Mouse (Mus musculus): Measurements from ENCODE around the gene Mis12. TPM values are rescaled to one million over a fixed set of nuclear protein-coding genes. Genes with fewer than 3 reads are reported as not detected.
A peak's percentile ranks its signal among the peaks of the same experiment; 100 is the strongest.

The Mis12 gene
- 32.9 and 45.5 TPM in 2 replicates for polyA plus RNA-seq (2016; fragmentation: Nextera tagmentation; extraction: Ambion mirVana)

GRCm38 (mm10) chr11:71019201-71020068 is at the start of gene Mis12, which contains the start of gene Derl2:
Gene Mis12, plus strand, starts transcription at chr11:71019611.
Gene Derl2, minus strand, starts transcription at chr11:71019841.
- no peaks in the 10 kb centered on the region for H3K9me3 ChIP-seq
- H3K27me3 ChIP-seq (ENCODE audit: insufficient read depth, poor library complexity, severe bottlenecking) = no peaks in the 10 kb centered on the region
- WGBS = under 1% methylated on average over 71 of the region's 71 CpGs
- peak within 1 kb of the TSS; percentile 97 for H3K27ac ChIP-seq
- peak within 1 kb of the TSS; percentile 95 for H3K4me3 ChIP-seq
- DNase-seq (ENCODE audit: low spot score) = peak; percentile 100
- peaks cover 21% of the 10 kb centered on the region for H3K4me1 ChIP-seq
- peaks cover 21% of the 10 kb centered on the region for H3K36me3 ChIP-seq

- H3K4me3 ChIP-seq = peak within 1 kb of the TSS; percentile 87
- H3K9me3 ChIP-seq = no peaks in the 10 kb centered on the region
- WGBS = under 1% methylated on average over 43 of the region's 43 CpGs
- DNase-seq (ENCODE audit: low spot score) = peak; percentile 99
- no peaks in the 10 kb centered on the region for H3K27me3 ChIP-seq (ENCODE audit: insufficient read depth, poor library complexity, severe bottlenecking)
- peaks cover 54% of the 10 kb centered on the region for H3K36me3 ChIP-seq
- H3K4me1 ChIP-seq = peaks cover 14% of the 10 kb centered on the region
- peak within 1 kb of the TSS; percentile 95 for H3K27ac ChIP-seq
Observed at GRCm38 (mm10) chr11:70969821-70970559, 49.4 kb upstream of the Mis12 start, which contains the start of the genes Nup88 and Rpain. Gene Nup88, minus strand, starts transcription at chr11:70969973. Gene Rpain, plus strand, starts transcription at chr11:70970213.

GRCm38 (mm10) chr11:70970560-70971540 is 48.6 kb upstream of the Mis12 start:
- H3K27ac ChIP-seq = peak overlapping the region; percentile 95
- 16% methylated on average over 24 of the region's 24 CpGs for WGBS
- peaks cover 14% of the 10 kb centered on the region for H3K4me1 ChIP-seq
- peak overlapping the region; percentile 87 for H3K4me3 ChIP-seq
- peaks cover 54% of the 10 kb centered on the region for H3K36me3 ChIP-seq
- H3K27me3 ChIP-seq (ENCODE audit: insufficient read depth, poor library complexity, severe bottlenecking) = no peaks in the 10 kb centered on the region
- H3K9me3 ChIP-seq = no peaks in the 10 kb centered on the region
- DNase-seq (ENCODE audit: low spot score) = no peak

GRCm38 (mm10) chr11:70972586-70972985 is 46.8 kb upstream of the Mis12 start:
- WGBS = 71% methylated on average over 1 of the region's 1 CpGs
- peaks cover 59% of the 10 kb centered on the region for H3K36me3 ChIP-seq
- DNase-seq (ENCODE audit: low spot score) = no peak
- no peak overlapping the region for H3K4me3 ChIP-seq
- peaks cover 14% of the 10 kb centered on the region for H3K4me1 ChIP-seq
- H3K9me3 ChIP-seq = no peaks in the 10 kb centered on the region
- no peak overlapping the region for H3K27ac ChIP-seq
- H3K27me3 ChIP-seq (ENCODE audit: insufficient read depth, poor library complexity, severe bottlenecking) = no peaks in the 10 kb centered on the region

- Histone ChIP-seq H3K36me3 (peaks cover 69% of the 10 kb centered on the region), H3K27me3 (ENCODE audit: insufficient read depth, poor library complexity, severe bottlenecking) (no peaks in the 10 kb centered on the region), H3K27ac (no peak overlapping the region), H3K9me3 (no peaks in the 10 kb centered on the region), H3K4me1 (peaks cover 6% of the 10 kb centered on the region; the same call in 1 of the 2 replicates), H3K4me3 (no peak overlapping the region)
- WGBS = 78% methylated on average over 4 of the region's 4 CpGs
- no peak for DNase-seq (ENCODE audit: low spot score)
Observed at GRCm38 (mm10) chr11:70973947-70974346, 45.5 kb upstream of the Mis12 start.

GRCm38 (mm10) chr11:70975193-70975592 is 44.2 kb upstream of the Mis12 start:
- Histone ChIP-seq H3K36me3 (peaks cover 81% of the 10 kb centered on the region), H3K27ac (no peak overlapping the region), H3K27me3 (ENCODE audit: insufficient read depth, poor library complexity, severe bottlenecking) (no peaks in the 10 kb centered on the region), H3K9me3 (no peaks in the 10 kb centered on the region), H3K4me3 (no peak overlapping the region), H3K4me1 (peaks cover 6% of the 10 kb centered on the region; the same call in 1 of the 2 replicates)
- DNase-seq (ENCODE audit: low spot score) = no peak
- WGBS = 75% methylated on average over 2 of the region's 2 CpGs

GRCm38 (mm10) chr11:70977293-70977692 is 42.1 kb upstream of the Mis12 start:
- H3K27ac ChIP-seq = no peak overlapping the region
- WGBS = 86% methylated on average over 6 of the region's 6 CpGs
- no peaks in the 10 kb centered on the region for H3K9me3 ChIP-seq
- DNase-seq (ENCODE audit: low spot score) = no peak
- H3K36me3 ChIP-seq = peaks cover 88% of the 10 kb centered on the region
- no peak overlapping the region for H3K4me3 ChIP-seq
- H3K4me1 ChIP-seq = peaks cover 12% of the 10 kb centered on the region; the same call in 1 of the 2 replicates
- H3K27me3 ChIP-seq (ENCODE audit: insufficient read depth, poor library complexity, severe bottlenecking) = no peaks in the 10 kb centered on the region

- Histone ChIP-seq H3K4me1 (peaks cover 12% of the 10 kb centered on the region; the same call in 1 of the 2 replicates), H3K9me3 (no peaks in the 10 kb centered on the region), H3K36me3 (peaks cover 72% of the 10 kb centered on the region), H3K27me3 (ENCODE audit: insufficient read depth, poor library complexity, severe bottlenecking) (no peaks in the 10 kb centered on the region), H3K27ac (no peak overlapping the region), H3K4me3 (no peak overlapping the region)
- WGBS = 88% methylated on average over 6 of the region's 6 CpGs
- DNase-seq (ENCODE audit: low spot score) = no peak
Observed at GRCm38 (mm10) chr11:70980232-70980631, 39.2 kb upstream of the Mis12 start.

GRCm38 (mm10) chr11:70980751-70981510 is 38.5 kb upstream of the Mis12 start:
- Histone ChIP-seq H3K27ac (no peak overlapping the region), H3K36me3 (peaks cover 72% of the 10 kb centered on the region), H3K27me3 (ENCODE audit: insufficient read depth, poor library complexity, severe bottlenecking) (no peaks in the 10 kb centered on the region), H3K4me3 (peak overlapping the region; percentile 98), H3K9me3 (no peaks in the 10 kb centered on the region), H3K4me1 (peaks cover 12% of the 10 kb centered on the region; the same call in 1 of the 2 replicates)
- DNase-seq (ENCODE audit: low spot score) = no peak
- 87% methylated on average over 14 of the region's 14 CpGs for WGBS

- Histone ChIP-seq H3K36me3 (peaks cover 72% of the 10 kb centered on the region), H3K27ac (peak overlapping the region; percentile 96), H3K4me3 (peak overlapping the region; percentile 98), H3K9me3 (no peaks in the 10 kb centered on the region), H3K27me3 (ENCODE audit: insufficient read depth, poor library complexity, severe bottlenecking) (no peaks in the 10 kb centered on the region), H3K4me1 (peaks cover 12% of the 10 kb centered on the region; the same call in 1 of the 2 replicates)
- WGBS = 8% methylated on average over 12 of the region's 12 CpGs
- no peak for DNase-seq (ENCODE audit: low spot score)
Observed at GRCm38 (mm10) chr11:70982030-70982429, 37.4 kb upstream of the Mis12 start.

- H3K9me3 ChIP-seq = no peaks in the 10 kb centered on the region
- H3K27me3 ChIP-seq (ENCODE audit: insufficient read depth, poor library complexity, severe bottlenecking) = no peaks in the 10 kb centered on the region
- DNase-seq (ENCODE audit: low spot score) = peak; percentile 95
- H3K4me1 ChIP-seq = peaks cover 12% of the 10 kb centered on the region; the same call in 1 of the 2 replicates
- H3K4me3 ChIP-seq = peak within 1 kb of the TSS; percentile 98
- peak within 1 kb of the TSS; percentile 96 for H3K27ac ChIP-seq
- H3K36me3 ChIP-seq = peaks cover 72% of the 10 kb centered on the region
- WGBS = under 1% methylated on average over 64 of the region's 64 CpGs
Observed at GRCm38 (mm10) chr11:70982557-70983228, 36.7 kb upstream of the Mis12 start, which contains the start of gene C1qbp. Gene C1qbp, minus strand, starts transcription at chr11:70983026.
